Mouse (Mus musculus) layer of hippocampus, postnatal 25 days (tissue): ENCODE measurements at regions not wholly inside any gene's neighbourhood (a gene's known extent, or its start where the extent isn't known, plus 50 kb on each side); places are given as distances from the start of the nearest gene placed in this dataset.
A peak's percentile ranks its signal among the peaks of the same experiment; 100 is the strongest.

Experiments used
- DNase-seq, 2 experiments: peaks; one replicate each; pipeline ENCODE4 v3.0.0; 2022; ENCODE audit warnings: mixed read lengths in 2 of 2, low spot score in 1 of 2; ENCODE audit errors: extremely low spot score in 1 of 2

- no peak for DNase-seq
These were observed 73.3 kb upstream of the Col5a1 start for GRCm38 (mm10) chr2:27812946-27813345.

GRCm38 (mm10) chr2:27813370-27813769, 72.9 kb upstream of the Col5a1 start:
- no peak for DNase-seq

- DNase-seq, result no peak
These were observed 67.6 kb upstream of the Col5a1 start for GRCm38 (mm10) chr2:27818656-27819055.

GRCm38 (mm10) chr2:27826826-27827225, 59.4 kb upstream of the Col5a1 start:
- no peak for DNase-seq

- DNase-seq, result no peak
These were observed 58.6 kb upstream of the Col5a1 start for GRCm38 (mm10) chr2:27827582-27827981.

GRCm38 (mm10) chr2:27828237-27828636, 58.0 kb upstream of the Col5a1 start:
- DNase-seq, result no peak

- DNase-seq, result no peak
These were observed 56.7 kb upstream of the Col5a1 start for GRCm38 (mm10) chr2:27829551-27829950.

- DNase-seq, result no peak
These were observed 51.3 kb upstream of the Col5a1 start for GRCm38 (mm10) chr2:27834971-27835370.

GRCm38 (mm10) chr2:27835758-27836460, 50.3 kb upstream of the Col5a1 start:
- peak; percentile 27 to 29 for DNase-seq
